Mouse (Mus musculus): ENCODE data around the gene S100a13. TPM values are rescaled to one million over a fixed set of nuclear protein-coding genes. Genes with fewer than 3 reads are reported as not detected.

Gene S100a13
- 39.8 and 40.5 TPM in 2 replicates for polyA plus RNA-seq (2015; fragmentation: Nextera tagmentation; extraction: Ambion mirVana)

GRCm38 (mm10) chr3:90513796-90514590, at the start of gene S100a13, which contains the start of gene S100a1:
Gene S100a13, plus strand, starts transcription at chr3:90514435.
Gene S100a1, minus strand, starts transcription at chr3:90514392.
- H3K9me3 ChIP-seq (replicated peaks) = no peaks in the 10 kb centered on the region
- H3K4me3 ChIP-seq (replicated peaks) = peak within 1 kb of the TSS; percentile 45
- H3K4me1 ChIP-seq = peaks cover 27% of the 10 kb centered on the region
- H3K36me3 ChIP-seq = peaks cover 6% of the 10 kb centered on the region
- peak within 1 kb of the TSS; percentile 74 for H3K27ac ChIP-seq
- ATAC-seq (replicated peaks; ENCODE audit: low FRiP score) = peak; percentile 57
- WGBS = 2% methylated on average over 25 of the region's 25 CpGs
- peak within 1 kb of the TSS; percentile 80 for H3K4me2 ChIP-seq
- H3K9ac ChIP-seq = peak within 1 kb of the TSS; percentile 37
- no peaks in the 10 kb centered on the region for H3K27me3 ChIP-seq

GRCm38 (mm10) chr3:90464552-90465080, 49.6 kb upstream of the S100a13 start:
- Histone ChIP-seq H3K4me3 (replicated peaks) (peak overlapping the region; percentile 55), H3K36me3 (no peaks in the 10 kb centered on the region), H3K27ac (peak overlapping the region; percentile 38; the same call in 1 of the 2 replicates), H3K9ac (peak overlapping the region; percentile 47), H3K27me3 (peaks cover 38% of the 10 kb centered on the region), H3K4me2 (peak overlapping the region; percentile 96), H3K9me3 (replicated peaks) (no peaks in the 10 kb centered on the region), H3K4me1 (peaks cover 21% of the 10 kb centered on the region)
- 11% methylated on average over 37 of the region's 37 CpGs for WGBS
- peak; percentile 35 for ATAC-seq (replicated peaks; ENCODE audit: low FRiP score)

- peak; percentile 22 for ATAC-seq (replicated peaks; ENCODE audit: low FRiP score)
- Histone ChIP-seq H3K4me2 (peak overlapping the region; percentile 96), H3K4me1 (peaks cover 21% of the 10 kb centered on the region), H3K4me3 (replicated peaks) (peak overlapping the region; percentile 55), H3K27me3 (peaks cover 38% of the 10 kb centered on the region), H3K9me3 (replicated peaks) (no peaks in the 10 kb centered on the region), H3K36me3 (no peaks in the 10 kb centered on the region), H3K9ac (peak overlapping the region; percentile 47), H3K27ac (peak overlapping the region; percentile 49)
- WGBS = under 1% methylated on average over 75 of the region's 75 CpGs
These were observed 49.1 kb upstream of the S100a13 start for GRCm38 (mm10) chr3:90465081-90465685.

GRCm38 (mm10) chr3:90465686-90466310, 48.4 kb upstream of the S100a13 start, which contains the start of gene Npr1:
Gene Npr1, minus strand, starts transcription at chr3:90465866.
- peaks cover 38% of the 10 kb centered on the region for H3K27me3 ChIP-seq
- ATAC-seq (replicated peaks; ENCODE audit: low FRiP score) = peak; percentile 50
- no peaks in the 10 kb centered on the region for H3K36me3 ChIP-seq
- H3K4me2 ChIP-seq = peak within 1 kb of the TSS; percentile 96
- no peaks in the 10 kb centered on the region for H3K9me3 ChIP-seq (replicated peaks)
- WGBS = under 1% methylated on average over 46 of the region's 49 CpGs
- H3K4me1 ChIP-seq = peaks cover 21% of the 10 kb centered on the region
- peak within 1 kb of the TSS; percentile 55 for H3K4me3 ChIP-seq (replicated peaks)
- H3K27ac ChIP-seq = peak within 1 kb of the TSS; percentile 67
- H3K9ac ChIP-seq = peak within 1 kb of the TSS; percentile 47

- Histone ChIP-seq H3K4me1 (peaks cover 21% of the 10 kb centered on the region), H3K27me3 (peaks cover 38% of the 10 kb centered on the region), H3K27ac (peak overlapping the region; percentile 67), H3K4me2 (peak overlapping the region; percentile 96), H3K9me3 (replicated peaks) (no peaks in the 10 kb centered on the region), H3K9ac (peak overlapping the region; percentile 47), H3K4me3 (replicated peaks) (peak overlapping the region; percentile 55), H3K36me3 (no peaks in the 10 kb centered on the region)
- WGBS = under 1% methylated on average over 15 of the region's 15 CpGs
- peak; percentile 40 for ATAC-seq (replicated peaks; ENCODE audit: low FRiP score)
These were observed 47.9 kb upstream of the S100a13 start for GRCm38 (mm10) chr3:90466311-90466766.

GRCm38 (mm10) chr3:90467618-90468300, 46.5 kb upstream of the S100a13 start:
- Histone ChIP-seq H3K9ac (no peak overlapping the region), H3K9me3 (replicated peaks) (no peaks in the 10 kb centered on the region), H3K4me1 (peaks cover 21% of the 10 kb centered on the region), H3K36me3 (no peaks in the 10 kb centered on the region), H3K27me3 (peaks cover 33% of the 10 kb centered on the region), H3K4me2 (no peak overlapping the region), H3K4me3 (replicated peaks) (no peak overlapping the region), H3K27ac (no peak overlapping the region)
- ATAC-seq (replicated peaks; ENCODE audit: low FRiP score) = no peak
- 92% methylated on average over 10 of the region's 10 CpGs for WGBS

- no peak overlapping the region for H3K27ac ChIP-seq
- no peak overlapping the region for H3K4me3 ChIP-seq (replicated peaks)
- no peak for ATAC-seq (replicated peaks; ENCODE audit: low FRiP score)
- H3K9ac ChIP-seq = no peak overlapping the region
- H3K4me1 ChIP-seq = peaks cover 6% of the 10 kb centered on the region
- no peak overlapping the region for H3K4me2 ChIP-seq
- WGBS = 27% methylated on average over 3 of the region's 3 CpGs
- H3K9me3 ChIP-seq (replicated peaks) = no peaks in the 10 kb centered on the region
- H3K27me3 ChIP-seq = no peaks in the 10 kb centered on the region
- H3K36me3 ChIP-seq = peaks cover under 1% of the 10 kb centered on the region; the same call in 1 of the 2 replicates
These were observed 42.0 kb upstream of the S100a13 start for GRCm38 (mm10) chr3:90472213-90472612.

GRCm38 (mm10) chr3:90475151-90475830, 38.9 kb upstream of the S100a13 start:
- H3K4me1 ChIP-seq = peaks cover 8% of the 10 kb centered on the region
- H3K9me3 ChIP-seq (replicated peaks) = no peaks in the 10 kb centered on the region
- peak overlapping the region; percentile 41 for H3K4me3 ChIP-seq (replicated peaks)
- H3K36me3 ChIP-seq = peaks cover 30% of the 10 kb centered on the region
- no peak overlapping the region for H3K27ac ChIP-seq
- peak; percentile 3; the same call in 1 of the 2 replicates for ATAC-seq (replicated peaks; ENCODE audit: low FRiP score)
- no peak overlapping the region for H3K9ac ChIP-seq
- peak overlapping the region; percentile 52 for H3K4me2 ChIP-seq
- 39% methylated on average over 16 of the region's 16 CpGs for WGBS
- H3K27me3 ChIP-seq = no peaks in the 10 kb centered on the region

- H3K9me3 ChIP-seq (replicated peaks) = no peaks in the 10 kb centered on the region
- WGBS = under 1% methylated on average over 45 of the region's 45 CpGs
- peak; percentile 99 for ATAC-seq (replicated peaks; ENCODE audit: low FRiP score)
These were observed 38.2 kb upstream of the S100a13 start, which contains the start of gene Ilf2 for GRCm38 (mm10) chr3:90475831-90476611. Gene Ilf2, plus strand, starts transcription at chr3:90476126.

GRCm38 (mm10) chr3:90486998-90487397, 27.2 kb upstream of the S100a13 start:
- H3K36me3 ChIP-seq = peaks cover 74% of the 10 kb centered on the region
- peaks cover 13% of the 10 kb centered on the region for H3K4me1 ChIP-seq
- 49% methylated on average over 5 of the region's 5 CpGs for WGBS
- no peak overlapping the region for H3K27ac ChIP-seq
- no peak overlapping the region for H3K9ac ChIP-seq
- no peak overlapping the region for H3K4me2 ChIP-seq
- no peaks in the 10 kb centered on the region for H3K27me3 ChIP-seq
- no peak overlapping the region for H3K4me3 ChIP-seq (replicated peaks)
- no peak for ATAC-seq (replicated peaks; ENCODE audit: low FRiP score)
- no peaks in the 10 kb centered on the region for H3K9me3 ChIP-seq (replicated peaks)

More at GRCm38 (mm10) chr3:90475831-90476611, 38.2 kb upstream of the S100a13 start, which contains the start of gene Ilf2:
- Histone ChIP-seq H3K27ac (peak within 1 kb of the TSS; percentile 94), H3K27me3 (no peaks in the 10 kb centered on the region), H3K4me2 (peak within 1 kb of the TSS; percentile 66), H3K4me3 (replicated peaks) (peak within 1 kb of the TSS; percentile 80), H3K9ac (peak within 1 kb of the TSS; percentile 84), H3K36me3 (peaks cover 37% of the 10 kb centered on the region), H3K4me1 (peaks cover 8% of the 10 kb centered on the region)

Data from kidney, embryonic 15.5 days (tissue).